Mouse (Mus musculus): ENCODE results near the gene Cdyl. TPM values are rescaled to one million over a fixed set of nuclear protein-coding genes. Genes with fewer than 3 reads are reported as not detected.

Cdyl gene
- polyA plus RNA-seq, 1 experiment = 41.1 TPM

- Histone ChIP-seq H3K9me3 (replicated peaks; ENCODE audit: control insufficient read depth, insufficient read depth, low read length, poor library complexity, severe bottlenecking) (no peaks in the 10 kb centered on the region), H3K36me3 (ENCODE audit: control insufficient read depth, insufficient read depth, low read length, poor library complexity, severe bottlenecking) (no peaks in the 10 kb centered on the region), H3K9ac (ENCODE audit: low read depth, poor library complexity, severe bottlenecking) (no peak overlapping the region), H3K4me1 (ENCODE audit: control insufficient read depth, insufficient read depth, low read length) (no peaks in the 10 kb centered on the region), H3K27ac (ENCODE audit: insufficient read depth, low read length) (no peak overlapping the region), H3K27me3 (ENCODE audit: control insufficient read depth, insufficient read depth, low read length, poor library complexity, severe bottlenecking) (no peaks in the 10 kb centered on the region), H3K4me3 (ENCODE audit: low read depth, low read length) (no peak overlapping the region)
- TF ChIP-seq EP300 (IDR thresholded peaks at IDR 0.05; ENCODE audit: insufficient read depth, low read depth, low read length) (no peak), POLR2A (IDR thresholded peaks at IDR 0.05; ENCODE audit: insufficient read depth, low read length) (no peak), CTCF (IDR thresholded peaks at IDR 0.05; ENCODE audit: low read depth, low read length) (no peak)
Measured at GRCm38 (mm10) chr13:35652851-35653250, 6.8 kb upstream of the Cdyl start.

- no peaks in the 10 kb centered on the region for H3K9me3 ChIP-seq (replicated peaks; ENCODE audit: control insufficient read depth, insufficient read depth, low read length, poor library complexity, severe bottlenecking)
- no peaks in the 10 kb centered on the region for H3K36me3 ChIP-seq (ENCODE audit: control insufficient read depth, insufficient read depth, low read length, poor library complexity, severe bottlenecking)
- H3K4me3 ChIP-seq (ENCODE audit: low read depth, low read length) = no peak overlapping the region
- no peaks in the 10 kb centered on the region for H3K27me3 ChIP-seq (ENCODE audit: control insufficient read depth, insufficient read depth, low read length, poor library complexity, severe bottlenecking)
- H3K9ac ChIP-seq (ENCODE audit: low read depth, poor library complexity, severe bottlenecking) = no peak overlapping the region
- no peaks in the 10 kb centered on the region for H3K4me1 ChIP-seq (ENCODE audit: control insufficient read depth, insufficient read depth, low read length)
- TF ChIP-seq POLR2A (IDR thresholded peaks at IDR 0.05; ENCODE audit: insufficient read depth, low read length) = no peak
- TF ChIP-seq EP300 (IDR thresholded peaks at IDR 0.05; ENCODE audit: insufficient read depth, low read depth, low read length) = no peak
- no peak for TF ChIP-seq CTCF (IDR thresholded peaks at IDR 0.05; ENCODE audit: low read depth, low read length)
- no peak overlapping the region for H3K27ac ChIP-seq (ENCODE audit: insufficient read depth, low read length)
Measured at GRCm38 (mm10) chr13:35656853-35657252, 2.8 kb upstream of the Cdyl start.

GRCm38 (mm10) chr13:35665456-35665855 is 5.8 kb downstream of the Cdyl start:
- TF ChIP-seq POLR2A (IDR thresholded peaks at IDR 0.05; ENCODE audit: insufficient read depth, low read length) = no peak
- TF ChIP-seq CTCF (IDR thresholded peaks at IDR 0.05; ENCODE audit: low read depth, low read length) = no peak
- no peak for TF ChIP-seq EP300 (IDR thresholded peaks at IDR 0.05; ENCODE audit: insufficient read depth, low read depth, low read length)
- Histone ChIP-seq H3K36me3 (ENCODE audit: control insufficient read depth, insufficient read depth, low read length, poor library complexity, severe bottlenecking) (no peaks in the 10 kb centered on the region), H3K4me1 (ENCODE audit: control insufficient read depth, insufficient read depth, low read length) (no peaks in the 10 kb centered on the region), H3K27ac (ENCODE audit: insufficient read depth, low read length) (no peak overlapping the region), H3K9ac (ENCODE audit: low read depth, poor library complexity, severe bottlenecking) (no peak overlapping the region), H3K4me3 (ENCODE audit: low read depth, low read length) (no peak overlapping the region), H3K9me3 (replicated peaks; ENCODE audit: control insufficient read depth, insufficient read depth, low read length, poor library complexity, severe bottlenecking) (no peaks in the 10 kb centered on the region), H3K27me3 (ENCODE audit: control insufficient read depth, insufficient read depth, low read length, poor library complexity, severe bottlenecking) (no peaks in the 10 kb centered on the region)

GRCm38 (mm10) chr13:35669910-35670469 is 10.4 kb downstream of the Cdyl start:
- no peak overlapping the region for H3K4me3 ChIP-seq (ENCODE audit: low read depth, low read length)
- no peaks in the 10 kb centered on the region for H3K9me3 ChIP-seq (replicated peaks; ENCODE audit: control insufficient read depth, insufficient read depth, low read length, poor library complexity, severe bottlenecking)
- no peaks in the 10 kb centered on the region for H3K27me3 ChIP-seq (ENCODE audit: control insufficient read depth, insufficient read depth, low read length, poor library complexity, severe bottlenecking)
- no peaks in the 10 kb centered on the region for H3K4me1 ChIP-seq (ENCODE audit: control insufficient read depth, insufficient read depth, low read length)
- no peaks in the 10 kb centered on the region for H3K36me3 ChIP-seq (ENCODE audit: control insufficient read depth, insufficient read depth, low read length, poor library complexity, severe bottlenecking)
- no peak overlapping the region for H3K27ac ChIP-seq (ENCODE audit: insufficient read depth, low read length)
- TF ChIP-seq CTCF (IDR thresholded peaks at IDR 0.05; ENCODE audit: low read depth, low read length) (no peak), POLR2A (IDR thresholded peaks at IDR 0.05; ENCODE audit: insufficient read depth, low read length) (no peak), EP300 (IDR thresholded peaks at IDR 0.05; ENCODE audit: insufficient read depth, low read depth, low read length) (no peak)
- no peak overlapping the region for H3K9ac ChIP-seq (ENCODE audit: low read depth, poor library complexity, severe bottlenecking)

- Histone ChIP-seq H3K36me3 (ENCODE audit: control insufficient read depth, insufficient read depth, low read length, poor library complexity, severe bottlenecking) (no peaks in the 10 kb centered on the region), H3K27me3 (ENCODE audit: control insufficient read depth, insufficient read depth, low read length, poor library complexity, severe bottlenecking) (no peaks in the 10 kb centered on the region), H3K4me3 (ENCODE audit: low read depth, low read length) (no peak overlapping the region), H3K9me3 (replicated peaks; ENCODE audit: control insufficient read depth, insufficient read depth, low read length, poor library complexity, severe bottlenecking) (no peaks in the 10 kb centered on the region), H3K27ac (ENCODE audit: insufficient read depth, low read length) (no peak overlapping the region), H3K9ac (ENCODE audit: low read depth, poor library complexity, severe bottlenecking) (no peak overlapping the region), H3K4me1 (ENCODE audit: control insufficient read depth, insufficient read depth, low read length) (no peaks in the 10 kb centered on the region)
- TF ChIP-seq POLR2A (IDR thresholded peaks at IDR 0.05; ENCODE audit: insufficient read depth, low read length) (no peak), CTCF (IDR thresholded peaks at IDR 0.05; ENCODE audit: low read depth, low read length) (no peak), EP300 (IDR thresholded peaks at IDR 0.05; ENCODE audit: insufficient read depth, low read depth, low read length) (no peak)
Measured at GRCm38 (mm10) chr13:35670875-35671274, 11.2 kb downstream of the Cdyl start.

- Histone ChIP-seq H3K4me3 (ENCODE audit: low read depth, low read length) (no peak overlapping the region), H3K9ac (ENCODE audit: low read depth, poor library complexity, severe bottlenecking) (no peak overlapping the region), H3K27me3 (ENCODE audit: control insufficient read depth, insufficient read depth, low read length, poor library complexity, severe bottlenecking) (no peaks in the 10 kb centered on the region), H3K36me3 (ENCODE audit: control insufficient read depth, insufficient read depth, low read length, poor library complexity, severe bottlenecking) (no peaks in the 10 kb centered on the region), H3K9me3 (replicated peaks; ENCODE audit: control insufficient read depth, insufficient read depth, low read length, poor library complexity, severe bottlenecking) (no peaks in the 10 kb centered on the region), H3K4me1 (ENCODE audit: control insufficient read depth, insufficient read depth, low read length) (no peaks in the 10 kb centered on the region), H3K27ac (ENCODE audit: insufficient read depth, low read length) (no peak overlapping the region)
- TF ChIP-seq POLR2A (IDR thresholded peaks at IDR 0.05; ENCODE audit: insufficient read depth, low read length) (no peak), EP300 (IDR thresholded peaks at IDR 0.05; ENCODE audit: insufficient read depth, low read depth, low read length) (no peak), CTCF (IDR thresholded peaks at IDR 0.05; ENCODE audit: low read depth, low read length) (no peak)
Measured at GRCm38 (mm10) chr13:35676921-35677320, 17.3 kb downstream of the Cdyl start.

Data from ES-Bruce4 (cell line).